Mouse (Mus musculus) gonadal fat pad, adult 2 months (tissue): Measurements from ENCODE around the gene Tbx4. TPM values are rescaled to one million over a fixed set of nuclear protein-coding genes. Genes with fewer than 3 reads are reported as not detected.

ENCODE experiments used
- DNase-seq: peaks from one replicate; pipeline ENCODE4 v3.0.0-alpha.2; 2012; ENCODE audit warnings: low read depth
- polyA plus RNA-seq: library from polyadenylated mRNA; depleted of rRNA; stranded (reverse); fragments of >200 nt; gene quantifications from 2 replicates; pipeline ENCODE4 v1.2.3, GENCODE M21; 2012

Tbx4 gene
- polyA plus RNA-seq, 1 experiment = 0.16 TPM

- DNase-seq = no peak
Observed at GRCm38 (mm10) chr11:85850758-85851157, 35.5 kb upstream of the Tbx4 start.

GRCm38 (mm10) chr11:85857997-85858698 lies 28.1 kb upstream of the Tbx4 start:
- DNase-seq = no peak

GRCm38 (mm10) chr11:85864363-85864762 lies 21.9 kb upstream of the Tbx4 start:
- no peak for DNase-seq

- DNase-seq = no peak
Observed at GRCm38 (mm10) chr11:85876059-85876788, 10.0 kb upstream of the Tbx4 start.

- no peak for DNase-seq
Observed at GRCm38 (mm10) chr11:85884498-85884897, 1.7 kb upstream of the Tbx4 start.

GRCm38 (mm10) chr11:85886429-85886785 lies 185 bp downstream of the Tbx4 start:
- no peak for DNase-seq

- DNase-seq = no peak
Observed at GRCm38 (mm10) chr11:85887273-85887672, 1.1 kb downstream of the Tbx4 start.

GRCm38 (mm10) chr11:85887801-85888450 lies 1.7 kb downstream of the Tbx4 start:
- DNase-seq = no peak

- DNase-seq = no peak
Observed at GRCm38 (mm10) chr11:85888451-85888961, 2.3 kb downstream of the Tbx4 start.

GRCm38 (mm10) chr11:85889056-85889729 lies 3.0 kb downstream of the Tbx4 start:
- no peak for DNase-seq

- DNase-seq = no peak
Observed at GRCm38 (mm10) chr11:85889730-85890562, 3.7 kb downstream of the Tbx4 start.

GRCm38 (mm10) chr11:85890563-85890845 lies 4.3 kb downstream of the Tbx4 start:
- DNase-seq = no peak

- DNase-seq = no peak
Observed at GRCm38 (mm10) chr11:85891010-85891691, 4.9 kb downstream of the Tbx4 start.

- no peak for DNase-seq
Observed at GRCm38 (mm10) chr11:85891692-85892040, 5.4 kb downstream of the Tbx4 start.

GRCm38 (mm10) chr11:85892771-85893170 lies 6.5 kb downstream of the Tbx4 start:
- no peak for DNase-seq

GRCm38 (mm10) chr11:85893400-85894135 lies 7.3 kb downstream of the Tbx4 start:
- no peak for DNase-seq

- no peak for DNase-seq
Observed at GRCm38 (mm10) chr11:85894136-85894530, 7.9 kb downstream of the Tbx4 start.

GRCm38 (mm10) chr11:85894731-85895545 lies 8.7 kb downstream of the Tbx4 start:
- DNase-seq = no peak

GRCm38 (mm10) chr11:85896335-85896985 lies 10.2 kb downstream of the Tbx4 start:
- DNase-seq = no peak
